Mouse (Mus musculus) c-Kit-positive CD71-negative TER-119-negative erythroid progenitor cells, embryonic 14.5 days (primary cell): ENCODE data around the gene Atxn7l1.
A peak's percentile ranks its signal among the peaks of the same experiment; 100 is the strongest.

Source experiments
- DNase-seq: peaks from one replicate; pipeline ENCODE4 v3.0.0-alpha.2; 2013; ENCODE audit warnings: low read depth

Gene Atxn7l1

GRCm38 (mm10) chr12:33276028-33276427 is 128.5 kb downstream of the Atxn7l1 start:
- no peak for DNase-seq

GRCm38 (mm10) chr12:33277427-33277826 is 129.9 kb downstream of the Atxn7l1 start:
- no peak for DNase-seq

GRCm38 (mm10) chr12:33279159-33279558 is 131.7 kb downstream of the Atxn7l1 start:
- no peak for DNase-seq

GRCm38 (mm10) chr12:33280805-33281204 is 133.3 kb downstream of the Atxn7l1 start:
- peak; percentile 56 for DNase-seq

DNA sequence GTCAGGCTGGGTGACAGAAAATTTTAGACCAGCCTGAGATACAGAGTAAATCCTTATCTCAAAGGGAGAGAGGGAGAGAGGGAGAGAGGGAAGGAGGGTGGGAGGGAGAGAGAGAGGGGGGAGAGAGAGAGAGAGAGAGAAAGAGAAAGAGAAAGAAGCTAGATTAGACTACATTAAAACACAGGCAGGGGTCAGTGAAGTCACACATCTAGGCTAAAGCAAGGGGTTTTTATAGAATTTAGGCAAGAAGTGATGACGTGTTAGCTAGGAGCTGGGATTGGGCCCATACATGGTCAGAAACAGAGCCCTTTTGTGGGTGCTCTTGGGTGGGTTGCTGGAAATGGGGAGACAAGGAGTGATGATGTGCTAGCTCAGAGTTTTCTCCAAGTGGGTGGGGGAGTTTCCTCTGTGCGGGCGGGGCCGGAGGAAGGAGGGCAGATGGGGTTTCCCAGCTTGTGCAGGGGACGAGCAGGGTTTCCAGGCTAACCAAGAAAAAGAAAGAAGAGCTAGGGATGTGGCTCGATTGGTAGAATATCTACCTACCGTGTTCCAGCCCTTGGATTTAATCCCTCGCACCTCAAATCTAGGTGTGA is 136.9 kb downstream of the Atxn7l1 start:
- DNase-seq: no peak

DNA sequence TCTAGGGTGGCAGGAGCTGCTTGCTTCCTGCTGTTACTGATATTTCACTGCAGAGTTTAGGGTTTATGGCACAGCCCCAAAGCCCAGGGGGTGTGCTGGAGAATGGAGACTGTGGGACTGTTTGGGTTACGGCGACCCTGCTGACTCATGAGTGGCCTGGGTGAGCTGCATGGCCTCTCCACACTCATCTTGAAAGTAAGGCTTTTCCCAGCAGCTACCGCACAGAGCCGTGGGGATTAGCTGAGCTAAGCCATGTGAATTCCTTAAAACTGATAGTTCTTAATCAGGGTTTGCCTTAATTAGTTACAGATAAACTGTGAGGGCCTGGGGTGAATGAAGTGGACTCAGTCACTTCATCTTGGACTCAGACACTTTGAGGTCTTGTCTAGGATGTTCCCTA is 137.9 kb downstream of the Atxn7l1 start:
- no peak for DNase-seq

- no peak for DNase-seq
Observed at GRCm38 (mm10) chr12:33285933-33286649, 138.6 kb downstream of the Atxn7l1 start.

DNA sequence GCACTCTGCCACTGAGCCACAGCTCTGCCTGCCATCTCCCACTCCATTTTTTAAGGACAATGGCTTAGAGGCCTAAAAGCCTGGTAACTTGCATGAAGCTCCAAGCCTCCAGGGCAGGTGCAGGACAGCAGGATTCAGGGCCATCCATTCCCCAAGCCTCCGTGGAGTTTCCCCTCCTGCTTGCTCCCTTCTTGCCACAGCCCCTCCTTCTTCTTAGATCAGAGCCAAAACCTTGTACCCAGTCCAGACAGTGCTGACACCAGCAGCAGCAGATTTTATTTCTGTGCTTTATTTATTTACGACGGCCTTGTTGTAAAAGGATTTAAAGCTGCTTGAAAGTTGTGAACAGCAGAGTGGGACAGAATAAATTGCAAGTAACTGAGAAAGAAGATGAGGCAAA is 140.2 kb downstream of the Atxn7l1 start:
- no peak for DNase-seq

- DNase-seq: no peak
Observed at GRCm38 (mm10) chr12:33288746-33289145, 141.3 kb downstream of the Atxn7l1 start.

DNA sequence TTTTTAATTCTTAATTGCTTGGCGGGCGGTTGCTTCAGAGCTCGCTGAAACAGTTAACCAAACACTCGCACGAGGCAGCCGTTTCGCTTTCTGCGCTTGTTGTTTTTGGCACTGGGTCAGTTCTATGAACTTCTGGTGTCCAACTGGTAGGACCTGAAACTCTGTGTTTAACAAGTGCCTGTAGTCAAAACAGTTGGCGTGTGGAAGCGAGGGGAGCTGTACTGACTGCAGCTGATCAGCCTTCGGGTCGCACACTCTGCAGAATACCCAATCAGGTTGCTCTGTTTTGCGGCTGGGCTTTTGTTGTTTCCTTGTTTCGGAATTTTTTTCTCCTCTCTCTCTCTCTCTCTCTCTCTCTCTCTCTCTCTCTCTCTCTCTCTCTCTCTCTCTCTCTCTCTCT is 154.6 kb downstream of the Atxn7l1 start:
- DNase-seq: no peak

DNA sequence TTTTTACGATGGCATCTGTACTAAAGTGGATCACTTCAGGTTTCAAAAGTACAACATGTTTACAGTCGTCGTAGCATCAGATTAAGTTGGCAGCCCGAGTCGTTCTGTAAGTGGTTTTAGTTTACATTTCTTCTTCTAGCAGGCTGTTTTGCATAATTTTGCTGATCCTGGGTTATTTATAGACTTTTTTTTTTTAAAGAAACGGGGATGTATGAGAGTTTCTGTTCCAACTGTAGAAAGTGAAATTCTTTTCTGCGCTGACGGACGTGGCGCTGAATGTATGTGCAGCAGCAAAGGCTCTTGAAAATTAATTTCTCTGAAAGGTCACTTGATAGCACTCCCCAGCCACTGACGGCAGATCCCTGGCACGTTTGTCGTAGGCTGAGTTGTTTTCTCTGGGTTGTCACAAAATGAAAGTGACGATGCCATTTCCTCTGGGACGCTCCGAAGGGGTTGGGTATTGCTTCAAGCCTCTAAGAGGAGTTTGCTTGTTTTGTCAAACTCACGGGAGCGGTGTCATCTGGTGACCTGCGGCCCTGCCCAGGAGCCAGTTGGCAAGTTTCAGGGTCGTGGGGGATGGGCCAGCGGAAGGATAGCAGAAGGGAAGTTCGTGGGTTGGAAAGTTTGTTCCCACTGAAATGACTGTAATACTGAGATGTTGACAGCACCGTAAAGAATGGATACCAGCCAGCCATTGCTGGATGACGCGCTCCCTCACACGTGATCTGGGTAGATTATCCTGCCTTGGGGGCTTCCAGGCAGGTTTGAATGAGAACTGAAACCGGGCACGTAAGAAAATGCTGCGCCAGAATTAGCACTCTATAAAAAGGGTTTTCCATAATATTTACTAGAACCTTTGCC is 155.3 kb downstream of the Atxn7l1 start:
- no peak for DNase-seq

DNA sequence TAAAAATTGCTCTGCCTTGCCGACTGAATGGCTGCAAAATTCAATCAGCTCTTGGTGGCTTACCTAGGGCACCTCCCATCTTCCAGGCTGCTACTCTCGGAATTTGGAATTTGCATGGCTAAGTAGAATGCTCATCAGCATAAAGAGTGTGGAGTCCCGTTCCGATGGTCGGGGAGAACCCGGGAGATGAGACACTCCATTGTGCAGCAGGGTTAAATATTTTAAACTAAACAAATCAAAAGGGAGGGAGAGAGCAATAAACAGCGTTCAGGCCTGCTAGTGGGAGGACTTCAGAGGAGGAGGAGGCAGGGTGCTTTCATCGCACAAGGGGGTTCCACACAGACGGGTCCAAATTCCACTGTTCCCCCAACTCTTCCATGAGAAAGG is 155.9 kb downstream of the Atxn7l1 start:
- no peak for DNase-seq

DNA sequence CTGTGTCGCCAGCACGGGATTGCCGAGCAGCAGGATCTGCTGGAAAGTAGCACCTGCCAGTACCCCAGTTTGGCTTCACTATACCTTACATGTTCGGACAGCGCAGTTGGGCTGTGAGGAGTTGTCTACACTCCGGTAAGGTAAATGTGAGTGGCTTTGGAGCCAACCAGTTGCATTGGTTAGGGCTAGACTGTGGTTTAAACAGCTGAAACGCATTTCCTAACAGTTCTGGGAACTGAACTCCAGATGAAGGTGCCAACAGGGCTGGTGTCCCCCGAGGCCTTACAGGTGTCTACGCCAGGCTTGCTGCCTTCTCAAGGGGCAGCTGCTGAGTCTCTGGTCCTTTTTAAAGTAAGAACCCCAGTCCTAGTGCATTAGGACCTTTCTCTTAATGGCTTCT is 157.6 kb downstream of the Atxn7l1 start:
- DNase-seq: no peak

DNA sequence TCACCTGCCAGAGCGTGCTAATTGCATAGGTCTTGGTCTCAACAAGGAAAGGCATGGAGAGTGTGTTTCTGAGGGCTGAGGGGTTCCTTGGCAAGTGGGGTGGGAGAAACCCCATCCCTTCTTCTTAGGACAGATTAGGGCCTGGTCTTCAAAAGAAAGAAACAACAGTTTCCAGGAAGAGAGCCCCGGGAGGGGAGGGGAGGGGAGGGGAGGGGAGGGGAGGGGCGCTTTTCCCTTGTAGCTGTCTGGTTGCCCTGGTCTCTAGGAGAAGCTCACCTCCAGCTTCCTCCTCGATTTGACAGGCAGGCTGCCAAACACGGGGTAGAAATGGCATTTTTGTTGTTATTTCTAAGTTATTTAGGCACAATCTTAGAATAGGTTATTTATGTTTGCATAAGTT is 159.0 kb downstream of the Atxn7l1 start:
- DNase-seq: no peak

DNA sequence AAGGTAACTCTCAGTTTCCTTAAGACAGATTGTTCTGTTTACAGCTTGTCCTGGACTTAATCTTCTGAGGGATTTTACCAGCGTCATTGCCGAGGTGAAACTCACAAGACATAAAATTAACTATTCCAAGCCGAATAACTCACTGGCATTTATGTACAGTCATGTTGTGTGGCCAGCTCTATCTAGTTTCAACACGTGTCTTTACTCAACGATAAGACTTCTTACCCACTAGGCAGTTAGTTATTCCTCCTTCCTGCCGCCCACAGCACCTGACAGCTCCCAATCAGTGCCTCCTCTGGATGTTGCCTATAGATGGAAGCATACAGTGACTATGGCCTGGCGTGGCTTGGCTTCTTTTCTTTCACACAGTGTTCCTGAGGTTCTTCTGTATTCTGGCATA is 161.2 kb downstream of the Atxn7l1 start:
- DNase-seq: no peak

- DNase-seq: peak; percentile 69
Observed at GRCm38 (mm10) chr12:33313828-33314671, 166.6 kb downstream of the Atxn7l1 start.

GRCm38 (mm10) chr12:33314924-33315643 is 167.6 kb downstream of the Atxn7l1 start:
- peak; percentile 69 for DNase-seq

DNA sequence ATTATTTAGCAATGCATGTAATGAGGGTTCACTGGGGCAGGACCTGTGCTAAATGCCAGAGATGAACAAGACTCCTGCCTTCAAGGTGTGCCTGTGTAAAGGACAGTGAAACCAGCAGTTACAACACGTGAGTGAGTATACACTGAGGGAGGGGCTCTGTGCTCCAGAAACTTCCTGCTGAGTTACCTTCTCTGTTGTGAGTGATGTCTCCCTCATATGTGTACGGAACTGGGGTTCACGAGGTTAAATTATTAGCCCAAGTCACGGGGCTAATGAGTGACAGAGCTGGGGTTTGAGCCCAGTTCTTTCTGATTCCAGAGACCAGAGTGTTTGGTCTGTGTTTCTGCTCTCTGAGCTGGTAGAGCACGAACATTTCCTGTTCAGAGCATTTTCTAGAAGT is 168.3 kb downstream of the Atxn7l1 start:
- DNase-seq: no peak

- no peak for DNase-seq
Observed at GRCm38 (mm10) chr12:33317792-33318530, 170.5 kb downstream of the Atxn7l1 start.

- no peak for DNase-seq
Observed at GRCm38 (mm10) chr12:33322547-33322946, 175.1 kb downstream of the Atxn7l1 start.

- DNase-seq: no peak
Observed at GRCm38 (mm10) chr12:33323821-33324220, 176.3 kb downstream of the Atxn7l1 start.
